ENCODE assay signal across 10 mouse cellular contexts in genomic region chr4:65092191-65092590, GRCm38 (mm10). TPM values are rescaled to one million over a fixed set of nuclear protein-coding genes. Genes with fewer than 3 reads are reported as not detected.
A peak's percentile ranks its signal among the peaks of the same experiment; 100 is the strongest.
DNase-seq lines count a peak whose midpoint lies in the region; ATAC-seq and TF ChIP-seq lines count a peak whose summit lies in the region.
"Had no signal": no experiment of that assay in that cellular context is flagged by ENCODE, and none has a peak within 500 bp of the region (broad histone marks: within the 10 kb centered on the region; RNA-seq: fewer than 3 reads in every experiment).

No protein-coding gene starts in this region.

- no peak overlapping the region for H3K27ac ChIP-seq in hindbrain, embryonic 11.5 days (ENCODE audit: low read depth, low read length)
- H3K27ac ChIP-seq in hindbrain, embryonic 12.5 days, result no peak overlapping the region
- no peak overlapping the region for H3K27ac ChIP-seq in midbrain, embryonic 12.5 days (replicated peaks)
- H3K27ac ChIP-seq in midbrain, embryonic 11.5 days (ENCODE audit: low read depth, low read length), result no peak overlapping the region
- no peak overlapping the region for H3K27ac ChIP-seq in liver, postnatal 0 days (ENCODE audit: low read depth)
- H3K27ac ChIP-seq: heart, embryonic 13.5 days; liver, embryonic 14.5 days had no signal

- peak; percentile 30 for TF ChIP-seq CTCF in liver, postnatal 0 days (IDR thresholded peaks at IDR 0.05; ENCODE audit: low read depth)

- no peak overlapping the region for H3K4me3 ChIP-seq in hindbrain, embryonic 11.5 days (ENCODE audit: low read depth, low read length)
- H3K4me3 ChIP-seq in hindbrain, embryonic 12.5 days, result no peak overlapping the region
- no peak overlapping the region for H3K4me3 ChIP-seq in midbrain, embryonic 12.5 days
- H3K4me3 ChIP-seq in midbrain, embryonic 11.5 days (ENCODE audit: low read depth, low read length), result no peak overlapping the region
- no peak overlapping the region for H3K4me3 ChIP-seq in liver, postnatal 0 days (ENCODE audit: low read depth, low read length)
- H3K4me3 ChIP-seq: heart, embryonic 13.5 days had no signal

- H3K4me2 ChIP-seq in hindbrain, embryonic 11.5 days (replicated peaks; ENCODE audit: low read depth, low read length), result no peak overlapping the region
- H3K4me2 ChIP-seq in hindbrain, embryonic 12.5 days (replicated peaks), result no peak overlapping the region
- H3K4me2 ChIP-seq in midbrain, embryonic 12.5 days (replicated peaks), result no peak overlapping the region
- no peak overlapping the region for H3K4me2 ChIP-seq in midbrain, embryonic 11.5 days
- H3K4me2 ChIP-seq in liver, postnatal 0 days (ENCODE audit: low read depth, low read length), result no peak overlapping the region
- H3K4me2 ChIP-seq: heart, embryonic 13.5 days had no signal

- H3K9ac ChIP-seq in hindbrain, embryonic 11.5 days (ENCODE audit: low read depth, low read length), result no peak overlapping the region
- no peak overlapping the region for H3K9ac ChIP-seq in hindbrain, embryonic 12.5 days
- no peak overlapping the region for H3K9ac ChIP-seq in midbrain, embryonic 12.5 days (replicated peaks)
- H3K9ac ChIP-seq in midbrain, embryonic 11.5 days (ENCODE audit: low read length), result no peak overlapping the region
- H3K9ac ChIP-seq in liver, postnatal 0 days (replicated peaks), result no peak overlapping the region
- H3K9ac ChIP-seq: heart, embryonic 13.5 days; liver, embryonic 14.5 days had no signal

- TF ChIP-seq EP300 in liver, postnatal 0 days (IDR thresholded peaks at IDR 0.05; ENCODE audit: low read depth), result no peak

- H3K27me3 ChIP-seq in hindbrain, embryonic 11.5 days (ENCODE audit: control insufficient read depth, insufficient read depth, low read length), result no peaks in the 10 kb centered on the region
- no peaks in the 10 kb centered on the region for H3K27me3 ChIP-seq in hindbrain, embryonic 12.5 days
- no peaks in the 10 kb centered on the region for H3K27me3 ChIP-seq in midbrain, embryonic 12.5 days
- no peaks in the 10 kb centered on the region for H3K27me3 ChIP-seq in midbrain, embryonic 11.5 days (ENCODE audit: control insufficient read depth, insufficient read depth, low read length)
- H3K27me3 ChIP-seq in liver, postnatal 0 days (ENCODE audit: insufficient read depth, low read length), result no peaks in the 10 kb centered on the region
- H3K27me3 ChIP-seq: heart, embryonic 13.5 days had no signal

- H3K36me3 ChIP-seq in hindbrain, embryonic 11.5 days (ENCODE audit: control insufficient read depth, insufficient read depth, low read length), result no peaks in the 10 kb centered on the region
- no peaks in the 10 kb centered on the region for H3K36me3 ChIP-seq in hindbrain, embryonic 12.5 days
- no peaks in the 10 kb centered on the region for H3K36me3 ChIP-seq in midbrain, embryonic 12.5 days
- no peaks in the 10 kb centered on the region for H3K36me3 ChIP-seq in midbrain, embryonic 11.5 days (ENCODE audit: control insufficient read depth, insufficient read depth, low read length)
- no peaks in the 10 kb centered on the region for H3K36me3 ChIP-seq in liver, postnatal 0 days (replicated peaks; ENCODE audit: insufficient read depth, low read length)
- H3K36me3 ChIP-seq: heart, embryonic 13.5 days had no signal

- no peaks in the 10 kb centered on the region for H3K9me3 ChIP-seq in hindbrain, embryonic 11.5 days (ENCODE audit: control insufficient read depth, low read length)
- H3K9me3 ChIP-seq in hindbrain, embryonic 12.5 days (replicated peaks), result no peaks in the 10 kb centered on the region
- no peaks in the 10 kb centered on the region for H3K9me3 ChIP-seq in midbrain, embryonic 12.5 days
- H3K9me3 ChIP-seq in midbrain, embryonic 11.5 days (ENCODE audit: control insufficient read depth, low read length), result no peaks in the 10 kb centered on the region
- H3K9me3 ChIP-seq in liver, postnatal 0 days (ENCODE audit: low read length), result no peaks in the 10 kb centered on the region
- H3K9me3 ChIP-seq: heart, embryonic 13.5 days had no signal

- peak; percentile 27 for DNase-seq in hindbrain, embryonic 11.5 days (ENCODE audit: low spot score)
- DNase-seq in midbrain, embryonic 11.5 days (ENCODE audit: low spot score, missing footprints), result no peak
- peak; percentile 21 for DNase-seq in R1 (ENCODE audit: low read depth, low spot score)
- no peak for DNase-seq in liver, postnatal 0 days
- no peak for DNase-seq in layer of hippocampus, postnatal 36 days
- no peak for DNase-seq in frontal cortex, postnatal 14 days (ENCODE audit: low spot score in 2 of 2)

- no peaks in the 10 kb centered on the region for H3K4me1 ChIP-seq in hindbrain, embryonic 11.5 days (replicated peaks; ENCODE audit: control insufficient read depth, insufficient read depth, low read length)
- no peaks in the 10 kb centered on the region for H3K4me1 ChIP-seq in hindbrain, embryonic 12.5 days
- no peaks in the 10 kb centered on the region for H3K4me1 ChIP-seq in midbrain, embryonic 12.5 days
- H3K4me1 ChIP-seq in midbrain, embryonic 11.5 days (ENCODE audit: control insufficient read depth, insufficient read depth, low read length), result no peaks in the 10 kb centered on the region
- no peaks in the 10 kb centered on the region for H3K4me1 ChIP-seq in liver, postnatal 0 days (ENCODE audit: insufficient read depth)
- H3K4me1 ChIP-seq: heart, embryonic 13.5 days had no signal

- ATAC-seq in hindbrain, embryonic 11.5 days (ENCODE audit: low FRiP score), result no peak
- no peak for ATAC-seq in hindbrain, embryonic 12.5 days (ENCODE audit: low FRiP score)
- peak; percentile 19; the same call in 1 of the 2 replicates for ATAC-seq in midbrain, embryonic 12.5 days (ENCODE audit: low FRiP score, low read depth)
- no peak for ATAC-seq in midbrain, embryonic 11.5 days (ENCODE audit: low FRiP score)
- no peak for ATAC-seq in liver, postnatal 0 days

- 18% methylated on average over 1 of the region's 1 CpGs for WGBS in hindbrain, embryonic 11.5 days
- 6% methylated on average over 1 of the region's 1 CpGs for WGBS in hindbrain, embryonic 12.5 days
- WGBS in midbrain, embryonic 12.5 days, result 13% methylated on average over 1 of the region's 1 CpGs
- 8% methylated on average over 1 of the region's 1 CpGs for WGBS in midbrain, embryonic 11.5 days
- 4% methylated on average over 1 of the region's 1 CpGs for WGBS in liver, postnatal 0 days (ENCODE audit: insufficient replicate concordance)

RNA-seq across cellular contexts. Expression of gene Pappa, which starts 31.8 kb away (rescaled TPM):
- 0.84 and 1.1 TPM in 2 replicates for polyA plus RNA-seq in hindbrain, embryonic 11.5 days (2014; fragmentation: Nextera tagmentation; extraction: Ambion mirVana)
- polyA plus RNA-seq in hindbrain, embryonic 12.5 days (2016; fragmentation: Nextera tagmentation; extraction: Ambion mirVana), result 1.3 and 1.6 TPM in 2 replicates
- polyA plus RNA-seq in midbrain, embryonic 12.5 days (2016; fragmentation: Nextera tagmentation; extraction: Ambion mirVana), result 1.3 and 1.5 TPM in 2 replicates
- 2.8 and 3.0 TPM in 2 replicates for polyA plus RNA-seq in midbrain, embryonic 11.5 days (2014; fragmentation: Nextera tagmentation; extraction: Ambion mirVana)
- polyA plus RNA-seq in liver, postnatal 0 days (2015; fragmentation: Nextera tagmentation; extraction: Ambion mirVana), result 0.01 and 0.02 TPM in 2 replicates
- total RNA-seq in layer of hippocampus, postnatal 36 days (2021), result 1 to 10 TPM; 1.4 TPM

Comparison
In these comparisons a context has a peak if more than half of its experiments do, and no peak if none do; other contexts are left out.
1. DNase-seq: peak in hindbrain, embryonic 11.5 days (single experiment) and R1 (single experiment); none in midbrain, embryonic 11.5 days (single experiment), liver, postnatal 0 days (single experiment), layer of hippocampus, postnatal 36 days (0 of 2) and frontal cortex, postnatal 14 days (0 of 2).